Comparison of ENCODE assay signal across 26 mouse cellular contexts in genomic region chr11:111424871-111425270, GRCm38 (mm10).
"Had no signal": no experiment of that assay in that cellular context is flagged by ENCODE, and none has a peak within 500 bp of the region (broad histone marks: within the 10 kb centered on the region; RNA-seq: fewer than 3 reads in every experiment).

No protein-coding gene starts in this region.

- H3K9me3 ChIP-seq: heart, embryonic 10.5 days; heart, embryonic 12.5 days; hindbrain, embryonic 10.5 days; hindbrain, embryonic 12.5 days; intestine, embryonic 15.5 days; kidney, embryonic 15.5 days; limb, embryonic 10.5 days; limb, embryonic 12.5 days had no signal

- H3K4me1 ChIP-seq: heart, embryonic 10.5 days; heart, embryonic 12.5 days; hindbrain, embryonic 10.5 days; hindbrain, embryonic 12.5 days; intestine, embryonic 15.5 days; kidney, embryonic 15.5 days; limb, embryonic 10.5 days; limb, embryonic 12.5 days had no signal

- ATAC-seq: hindbrain, embryonic 16.5 days; inflammation-experienced regulatory T-cells, adult 6 months; intestine, embryonic 15.5 days; intestine, postnatal 0 days had no signal

- H3K4me3 ChIP-seq: gastrocnemius, adult 2 months; heart, embryonic 10.5 days; heart, embryonic 12.5 days; hindbrain, embryonic 10.5 days; hindbrain, embryonic 12.5 days; intestine, embryonic 15.5 days; kidney, embryonic 15.5 days; layer of hippocampus, adult 2 months; left cerebral cortex, adult 2 months; limb, embryonic 10.5 days; limb, embryonic 12.5 days had no signal

- H3K27me3 ChIP-seq: heart, embryonic 12.5 days; hindbrain, embryonic 12.5 days; intestine, embryonic 15.5 days; kidney, embryonic 15.5 days; limb, embryonic 12.5 days had no signal

- DNase-seq: gastrocnemius, adult 2 months; gastrocnemius, postnatal 10 days; gastrocnemius, postnatal 25 days; heart, adult 18-20 months; heart, postnatal 10 days; heart, postnatal 4 days; kidney, adult 18-20 months; kidney, adult 9 months; kidney, postnatal 10 days; kidney, postnatal 25 days; kidney, postnatal 4 days; liver had no signal

- H3K4me2 ChIP-seq: heart, embryonic 12.5 days; hindbrain, embryonic 12.5 days; hindbrain, embryonic 14.5 days; intestine, embryonic 15.5 days; kidney, embryonic 15.5 days; limb, embryonic 12.5 days had no signal

- H3K36me3 ChIP-seq: heart, embryonic 10.5 days; heart, embryonic 12.5 days; hindbrain, embryonic 10.5 days; hindbrain, embryonic 12.5 days; intestine, embryonic 15.5 days; kidney, embryonic 15.5 days; limb, embryonic 10.5 days; limb, embryonic 12.5 days had no signal

- H3K27ac ChIP-seq: gastrocnemius, adult 2 months; heart, embryonic 10.5 days; hindbrain, embryonic 10.5 days; hindbrain, embryonic 12.5 days; hindbrain, embryonic 14.5 days; intestine, embryonic 15.5 days; kidney, embryonic 15.5 days; layer of hippocampus, adult 2 months; left cerebral cortex, adult 2 months; limb, embryonic 10.5 days; limb, embryonic 12.5 days had no signal

- H3K9ac ChIP-seq: heart, embryonic 12.5 days; hindbrain, embryonic 12.5 days; hindbrain, embryonic 14.5 days; intestine, embryonic 15.5 days; kidney, embryonic 15.5 days; limb, embryonic 12.5 days had no signal
